Mouse (Mus musculus) spleen, adult 18-20 months (tissue): Measurements from ENCODE around the gene Gsdma2.
"Not testable (repeated sequence)": the region's sequence is repeated elsewhere in the genome, so short reads cannot be mapped to it uniquely, and the experiment has no call there.

Experiments
- DNase-seq, 2 experiments: peaks; one replicate each; pipeline ENCODE4 v3.0.0; 2022; ENCODE audit warnings: mixed read lengths in 2 of 2

Gsdma2 gene

DNA sequence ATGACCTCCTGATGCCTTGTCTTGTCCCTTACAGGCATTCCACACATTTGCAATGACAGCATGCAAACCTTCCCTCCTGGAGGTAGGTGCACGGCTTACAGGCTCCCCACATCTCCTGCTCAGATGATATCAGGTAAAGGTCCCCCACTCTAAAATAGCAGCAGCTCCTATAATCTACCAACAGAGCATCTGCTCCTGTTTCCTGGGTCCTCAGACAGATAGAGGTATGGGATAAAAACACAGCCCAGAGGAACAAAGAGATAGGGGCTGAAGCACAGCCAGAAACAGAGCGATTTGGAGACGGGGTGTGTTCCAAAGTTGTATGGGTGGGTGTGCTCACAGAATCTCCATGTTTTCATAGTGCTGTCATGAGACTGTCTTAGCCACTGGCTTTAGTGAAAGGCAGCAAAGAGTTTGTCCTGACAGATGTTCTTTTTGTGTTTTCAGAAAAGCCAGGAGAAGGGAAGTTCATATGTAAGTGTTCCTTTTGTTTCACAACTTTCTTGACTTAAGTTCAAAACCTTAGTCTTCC is 24.8 kb downstream of the Gsdma2 start:
- DNase-seq, result no peak

DNA sequence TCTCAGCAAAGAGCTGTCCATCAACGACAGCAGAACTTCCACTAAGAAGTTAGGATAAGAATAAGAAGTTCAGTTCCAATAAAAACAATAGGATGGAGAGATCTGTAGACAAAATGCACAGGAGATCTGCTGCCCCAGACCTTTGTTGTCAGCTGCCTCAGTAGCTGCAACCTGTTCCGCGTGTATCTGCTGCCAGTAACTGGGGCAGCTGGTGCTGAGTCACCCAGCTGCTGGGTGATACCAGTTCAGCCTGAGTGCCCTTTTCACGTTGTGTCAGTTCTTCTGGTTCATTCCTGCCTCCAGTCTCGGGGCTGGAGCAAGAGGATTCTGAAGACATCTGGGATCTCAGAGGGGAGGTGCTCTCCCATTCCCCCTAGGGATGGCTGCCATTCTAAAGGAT is 25.3 kb downstream of the Gsdma2 start:
- no peak for DNase-seq

DNA sequence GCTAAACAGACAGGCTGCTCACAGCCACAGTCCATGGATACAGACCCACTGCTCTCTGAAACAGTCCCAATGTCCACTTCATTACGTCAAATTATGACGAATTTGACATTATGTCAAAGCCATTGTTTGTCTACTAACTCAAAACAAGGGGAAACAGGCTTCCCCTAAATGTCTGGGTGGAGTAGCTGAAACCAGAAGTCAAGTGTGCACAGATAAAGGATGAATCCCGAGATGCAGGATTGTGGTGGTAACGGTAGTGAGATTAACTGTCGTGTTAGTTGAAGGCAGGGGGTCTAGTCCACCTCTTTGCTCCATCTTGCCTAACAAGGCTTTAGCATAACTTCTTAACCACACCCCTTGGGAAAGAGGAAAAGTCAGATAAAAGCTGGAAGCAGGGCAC is 25.9 kb downstream of the Gsdma2 start:
- DNase-seq, result no peak

DNA sequence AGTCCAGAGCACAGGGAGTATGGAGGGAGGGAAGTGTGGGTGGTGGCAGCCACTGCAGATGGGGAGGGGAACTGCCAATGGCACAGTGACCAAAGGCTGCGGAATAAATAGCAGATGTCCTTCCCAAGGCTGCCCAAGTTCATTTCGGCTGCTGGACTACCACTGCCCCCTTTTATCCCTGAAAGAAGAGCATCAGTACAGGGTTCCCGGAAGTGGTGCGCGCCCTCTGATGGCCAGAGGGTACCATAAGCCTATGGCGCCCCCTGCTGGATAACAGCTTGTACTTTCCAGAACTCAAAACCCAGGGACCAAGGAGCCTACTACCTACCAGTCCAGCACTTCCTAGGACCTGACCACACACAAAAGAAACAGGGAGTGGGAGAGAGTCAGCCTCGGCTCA is 26.6 kb downstream of the Gsdma2 start:
- DNase-seq, result peak; percentile 38 to 65

DNA sequence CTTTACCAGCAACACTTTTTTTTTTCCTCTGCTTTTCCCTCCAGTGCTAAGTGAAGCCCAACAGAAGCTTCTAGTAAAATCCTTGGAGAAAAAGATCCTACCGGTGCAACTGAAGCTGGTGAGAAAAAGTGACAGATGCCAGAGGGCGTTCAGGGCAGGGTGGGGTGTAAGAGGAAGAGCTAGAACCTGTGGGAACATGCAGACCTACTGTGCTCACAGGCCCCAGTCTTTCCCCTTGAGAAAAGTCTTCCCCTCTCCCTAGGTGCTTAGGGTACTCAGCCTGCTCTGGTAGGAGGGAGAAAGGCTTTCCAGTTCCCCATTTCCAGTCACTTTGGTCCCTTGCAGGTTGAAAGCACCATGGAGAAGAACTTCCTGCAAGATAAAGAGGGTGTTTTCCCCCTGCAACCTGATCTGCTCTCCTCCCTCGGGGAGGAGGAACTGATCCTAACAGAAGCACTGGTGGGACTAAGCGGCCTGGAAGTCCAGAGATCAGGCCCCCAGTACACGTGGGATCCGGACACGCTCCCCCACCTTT is 29.3 kb downstream of the Gsdma2 start:
- no peak for DNase-seq

DNA sequence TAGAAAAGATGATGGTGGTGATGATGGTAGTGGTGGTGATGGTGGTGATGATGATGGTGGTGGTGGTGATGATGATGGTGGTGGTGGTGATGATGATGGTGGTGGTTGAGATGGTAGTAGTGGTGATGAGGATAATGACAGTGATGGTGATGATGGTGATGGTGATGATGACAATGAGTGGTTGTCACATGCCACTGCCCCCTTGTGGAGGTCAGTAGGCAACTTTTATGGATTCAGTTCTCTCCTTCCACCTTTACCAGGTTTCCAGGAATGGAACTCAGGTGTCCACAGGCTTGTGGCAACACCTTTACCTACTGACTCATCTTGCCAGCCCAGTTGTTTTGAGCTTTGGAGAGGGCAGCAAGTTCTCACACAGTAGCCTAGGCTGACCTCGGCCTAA is 33.5 kb downstream of the Gsdma2 start:
- DNase-seq, result no peak

- not testable (repeated sequence) for DNase-seq
These were observed 34.0 kb downstream of the Gsdma2 start for GRCm38 (mm10) chr11:98680595-98680994.

- no peak for DNase-seq
These were observed 34.6 kb downstream of the Gsdma2 start for GRCm38 (mm10) chr11:98681186-98681585.

DNA sequence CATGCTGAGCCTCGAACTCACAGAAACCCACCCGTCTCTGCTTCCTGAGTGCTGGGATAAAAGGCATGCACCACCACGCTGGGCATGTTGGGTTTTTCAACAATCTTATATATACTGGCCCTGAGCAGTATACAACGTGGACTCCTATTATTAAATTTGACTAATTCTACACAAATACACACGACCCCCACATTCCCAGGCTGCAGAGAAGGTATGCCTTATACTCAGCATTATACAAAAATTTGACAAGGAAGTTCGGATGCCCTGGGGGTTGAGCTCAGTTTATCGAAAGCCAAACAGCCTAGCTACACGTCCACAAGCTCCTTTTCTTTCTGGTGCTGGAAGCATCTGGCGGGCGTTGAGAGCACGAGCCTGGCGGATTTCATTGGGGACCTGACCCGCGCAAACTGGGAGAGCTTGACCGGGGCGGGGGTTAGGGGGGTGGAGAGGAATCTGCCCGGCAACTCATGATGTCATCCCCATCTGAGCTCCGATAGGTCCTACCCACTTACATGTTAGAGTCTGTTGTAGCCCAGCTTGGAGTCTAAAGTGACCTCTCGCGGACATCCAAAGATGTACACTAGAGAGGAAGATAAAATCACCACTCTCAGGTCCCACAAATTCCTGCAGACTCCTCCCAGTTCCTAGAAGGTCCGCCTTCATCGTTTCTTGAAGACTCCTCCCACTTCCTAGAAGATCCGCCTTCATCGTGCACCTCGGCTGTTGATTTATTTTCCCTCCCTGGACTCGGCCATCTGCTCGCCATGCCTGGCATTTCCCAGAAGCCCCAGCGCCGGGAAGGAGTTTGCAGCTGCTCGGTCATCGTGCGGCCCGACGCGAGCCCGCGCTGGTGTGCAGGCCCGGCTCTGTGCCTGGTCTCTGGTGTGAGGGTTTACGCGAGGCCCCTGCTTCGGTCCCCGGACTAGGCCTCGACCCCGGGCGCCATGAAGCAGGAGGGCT is 35.5 kb downstream of the Gsdma2 start, which contains the start of gene Psmd3:
Psmd3 (plus strand) TSS at position 769 of the 960 bp plus-strand sequence.
- DNase-seq, result peak; percentile 90 to 96

DNA sequence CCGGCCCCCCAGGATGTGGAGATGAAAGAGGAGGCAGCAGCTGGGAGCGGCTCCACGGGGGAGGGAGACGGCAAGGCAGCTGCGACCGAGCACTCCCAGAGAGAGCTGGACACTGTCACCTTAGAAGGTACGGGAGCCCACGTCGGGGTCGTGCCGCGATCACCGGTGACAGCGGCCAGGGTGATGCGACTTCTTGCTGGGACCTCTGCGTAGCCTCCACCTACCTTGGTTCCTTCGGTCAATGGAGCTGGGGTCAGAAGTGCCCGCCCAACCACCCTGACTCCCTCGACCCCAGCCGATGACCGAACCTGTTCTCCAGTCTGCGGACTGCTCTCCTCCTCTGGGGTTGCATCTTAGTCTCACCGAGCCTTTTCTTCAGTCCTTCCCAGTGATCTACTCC is 36.3 kb downstream of the Gsdma2 start:
- no peak for DNase-seq

DNA sequence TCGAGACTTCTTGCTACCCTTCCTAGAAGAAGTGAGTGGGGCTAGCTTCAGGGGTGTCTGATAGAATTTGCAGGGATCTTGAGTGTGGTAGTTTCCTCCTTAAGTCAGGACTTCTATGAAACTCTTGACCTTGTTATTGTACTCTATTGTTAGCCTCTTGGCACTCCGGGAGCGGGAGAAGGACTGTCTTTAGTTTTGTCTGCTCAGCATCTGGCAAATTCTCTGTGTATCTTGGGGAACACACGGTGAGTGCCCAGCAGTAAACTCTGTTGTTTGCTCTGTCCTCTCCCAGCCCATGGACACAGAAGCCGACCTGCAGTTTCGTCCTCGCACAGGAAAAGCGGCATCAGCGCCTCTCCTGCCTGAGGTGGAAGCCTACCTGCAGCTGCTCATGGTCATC is 39.1 kb downstream of the Gsdma2 start:
- DNase-seq, result no peak

DNA sequence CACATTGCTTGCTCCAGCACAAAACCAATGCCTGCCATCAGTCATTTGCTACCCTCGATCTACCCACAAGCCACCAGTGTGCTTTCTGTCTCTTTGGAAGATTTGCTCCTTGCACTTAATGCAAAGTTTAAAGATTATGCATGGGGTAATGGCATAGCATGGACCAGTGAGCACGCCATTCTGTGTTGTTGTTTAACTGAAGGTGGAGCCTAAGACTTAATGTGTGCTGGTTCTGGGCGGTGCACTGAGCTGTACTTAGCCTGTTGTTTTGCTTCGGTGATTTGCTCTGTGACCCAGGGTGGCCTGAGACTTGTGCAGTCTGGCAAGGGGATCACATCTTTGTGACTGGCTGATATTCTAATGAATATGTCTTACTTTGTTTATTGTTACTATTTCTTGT is 40.4 kb downstream of the Gsdma2 start:
- no peak for DNase-seq

DNA sequence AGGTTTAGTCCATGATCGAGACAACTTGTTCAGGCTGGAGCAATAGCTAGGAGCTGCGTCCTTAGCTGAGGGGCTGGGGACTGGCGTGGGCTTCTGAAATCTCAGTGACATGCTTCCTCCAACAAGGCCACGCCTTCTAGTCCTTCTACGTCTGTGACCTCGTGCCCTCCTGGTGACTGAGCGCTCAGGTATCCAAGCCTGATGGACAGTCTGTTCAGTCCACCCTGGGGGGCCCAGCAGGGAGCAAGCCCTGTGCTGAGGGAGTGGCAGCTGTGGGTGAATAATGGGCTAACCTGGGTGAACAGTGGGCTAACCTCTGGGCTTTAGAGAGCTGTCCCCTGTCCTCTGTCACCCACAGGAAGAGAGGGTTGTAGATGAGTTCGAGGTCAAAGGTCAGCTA is 41.5 kb downstream of the Gsdma2 start:
- DNase-seq, result no peak

DNA sequence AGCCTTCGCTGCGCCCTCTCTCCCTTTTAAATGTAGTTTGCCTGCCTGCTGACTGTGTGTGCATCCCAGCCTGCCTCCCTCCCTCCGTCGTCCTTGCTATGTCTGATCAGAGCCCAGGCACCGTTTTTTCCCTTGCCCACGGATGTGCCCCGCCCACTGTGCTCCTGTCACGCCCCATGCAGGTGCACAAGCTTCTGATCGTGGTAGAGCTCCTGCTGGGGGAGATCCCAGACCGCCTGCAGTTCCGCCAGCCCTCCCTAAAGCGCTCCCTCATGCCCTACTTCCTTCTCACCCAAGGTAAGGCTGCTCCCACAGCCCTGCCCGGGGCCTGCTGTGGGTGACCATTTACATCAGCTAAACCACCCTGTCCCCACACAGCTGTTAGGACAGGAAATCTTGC is 46.6 kb downstream of the Gsdma2 start:
- DNase-seq, result no peak

GRCm38 (mm10) chr11:98693746-98694145 is 47.2 kb downstream of the Gsdma2 start:
- DNase-seq, result no peak

DNA sequence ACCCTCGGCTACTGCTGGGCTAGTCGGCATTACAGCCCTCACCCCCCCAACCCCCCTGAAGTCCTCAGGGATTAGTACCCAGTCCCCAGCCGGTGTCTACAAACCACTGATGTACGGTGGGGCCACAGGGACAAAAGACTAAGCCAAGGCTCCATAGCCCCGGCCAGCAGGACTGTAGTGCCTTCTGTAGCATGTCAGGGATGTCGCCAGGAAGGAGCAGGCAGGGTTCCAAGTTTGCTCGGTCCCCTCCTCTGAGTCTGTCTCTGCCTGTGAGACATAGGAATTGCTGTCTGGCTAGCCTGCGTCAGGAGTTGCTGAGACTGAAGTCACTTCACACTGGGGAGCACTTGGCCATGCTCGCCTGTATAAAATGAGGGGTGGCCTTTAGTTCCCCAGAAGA is 47.7 kb downstream of the Gsdma2 start:
- DNase-seq, result no peak

- no peak for DNase-seq
These were observed 48.8 kb downstream of the Gsdma2 start for GRCm38 (mm10) chr11:98695408-98695807.

GRCm38 (mm10) chr11:98696454-98697216 is 50.1 kb downstream of the Gsdma2 start:
- DNase-seq, result no peak

DNA sequence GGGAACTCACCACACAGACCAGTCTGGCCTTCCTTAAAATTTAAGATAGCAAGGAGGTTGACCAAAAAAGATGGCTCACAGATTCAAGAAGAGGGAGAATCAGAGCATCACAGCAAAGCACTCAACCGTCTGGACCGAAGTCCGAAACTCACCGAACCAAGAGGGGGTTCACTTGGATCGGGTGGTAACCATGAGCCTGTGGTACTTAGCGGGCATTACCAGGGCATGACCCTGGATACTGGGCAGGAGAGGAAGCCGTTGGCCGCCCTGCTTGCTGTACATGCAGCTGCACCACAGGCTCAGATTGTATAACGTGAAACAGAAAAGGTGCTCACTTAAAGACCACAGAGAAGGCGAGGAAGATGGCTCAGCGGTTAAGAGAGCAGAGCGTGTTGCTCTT is 50.7 kb downstream of the Gsdma2 start:
- no peak for DNase-seq

DNA sequence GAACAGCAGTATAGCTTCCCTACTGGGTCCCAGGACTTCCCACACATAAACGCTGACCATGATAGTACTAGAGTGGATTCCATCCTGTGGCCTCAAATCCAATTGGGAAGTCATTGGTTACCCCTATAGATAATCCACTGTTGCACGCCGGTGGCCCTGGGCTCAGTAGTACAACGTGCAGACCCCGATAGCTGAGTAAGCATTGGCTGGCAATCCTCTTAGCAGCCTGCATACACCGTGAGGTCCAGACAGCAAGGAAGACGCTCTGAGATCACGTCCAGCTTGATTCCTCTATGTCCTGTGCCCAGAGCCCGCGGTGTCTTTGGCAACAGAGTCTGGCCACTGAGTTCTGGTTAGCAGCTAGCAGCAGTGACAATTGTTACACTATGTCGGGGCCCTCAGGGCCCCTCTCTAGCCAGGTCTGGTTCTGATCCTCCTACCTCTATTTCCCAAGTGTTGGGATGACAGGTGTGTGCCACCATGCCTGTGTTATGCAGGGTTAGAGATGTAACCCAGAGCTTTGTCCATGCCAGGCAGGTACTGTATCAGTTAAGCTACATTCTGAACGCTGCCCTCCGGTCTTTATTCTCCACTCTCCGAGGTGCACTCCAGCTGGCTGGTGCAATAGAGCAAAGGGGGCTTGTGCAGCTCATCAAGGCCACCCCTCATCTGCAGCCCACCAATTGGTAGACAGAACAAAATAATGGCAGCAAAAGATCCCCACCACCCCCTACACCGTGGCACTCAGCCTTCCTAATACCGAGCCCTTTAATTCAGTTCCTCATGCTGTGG is 52.5 kb downstream of the Gsdma2 start:
- DNase-seq, result no peak

DNA sequence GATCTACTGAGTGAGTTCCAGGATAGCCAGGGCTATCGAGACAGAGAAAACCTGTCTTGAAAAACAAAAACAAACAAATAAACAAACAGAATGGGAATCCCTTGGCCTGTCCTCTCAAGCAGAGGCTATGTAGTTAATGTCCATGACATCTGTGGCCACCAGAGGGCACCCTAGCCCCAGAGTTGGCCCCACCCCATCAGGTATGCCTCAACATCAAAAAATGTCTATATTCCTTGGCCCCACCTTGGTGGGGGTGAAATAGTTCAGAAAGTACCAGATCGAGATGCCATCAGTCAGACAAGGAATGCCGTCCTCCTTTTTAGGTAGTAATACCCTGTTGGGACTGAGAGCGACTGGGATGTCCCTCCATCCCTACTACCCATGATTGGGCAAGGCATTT is 53.4 kb downstream of the Gsdma2 start:
- DNase-seq, result peak; percentile 49 to 82

DNA sequence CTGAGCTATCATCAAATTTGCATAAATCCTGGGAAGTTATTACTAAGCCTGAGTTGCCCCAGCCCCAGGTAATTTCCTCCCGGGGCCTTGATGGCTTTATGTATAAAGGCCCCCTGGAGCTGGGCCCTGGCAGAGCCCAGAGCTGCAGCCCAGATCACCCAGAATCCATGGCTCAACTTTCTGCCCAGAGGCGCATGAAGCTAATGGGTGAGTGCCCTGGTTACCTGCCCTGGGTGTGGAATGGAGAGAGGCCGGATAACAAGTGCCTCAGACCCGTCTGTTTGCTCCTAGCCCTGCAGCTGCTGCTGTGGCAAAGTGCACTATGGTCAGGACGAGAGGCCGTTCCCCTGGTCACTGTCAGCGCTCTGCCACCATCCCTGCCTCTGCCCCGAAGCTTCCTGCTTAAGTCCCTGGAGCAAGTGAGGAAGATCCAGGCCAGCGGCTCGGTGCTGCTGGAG is 54.7 kb downstream of the Gsdma2 start, which contains the start of gene Csf3:
Csf3 (plus strand) TSS at position 51 of the 458 bp plus-strand sequence.
- DNase-seq, result no peak
